Mouse (Mus musculus) cerebellum, postnatal 36 days (tissue): ENCODE results near the gene Zfp865.
"Not testable (repeated sequence)": the region's sequence is repeated elsewhere in the genome, so short reads cannot be mapped to it uniquely, and the experiment has no call there.

Experiments
- DNase-seq, 2 experiments: peaks; one replicate each; pipeline ENCODE4 v3.0.0; 2021 to 2022; ENCODE audit warnings: mixed read lengths in 2 of 2

The Zfp865 gene

GRCm38 (mm10) chr7:5016057-5016456, 4.1 kb upstream of the Zfp865 start:
- DNase-seq: no peak

- no peak for DNase-seq
Measured at GRCm38 (mm10) chr7:5016920-5017319, 3.3 kb upstream of the Zfp865 start.

- DNase-seq: no peak
Measured at GRCm38 (mm10) chr7:5017352-5017751, 2.8 kb upstream of the Zfp865 start.

GRCm38 (mm10) chr7:5017931-5018330, 2.2 kb upstream of the Zfp865 start:
- no peak for DNase-seq

GRCm38 (mm10) chr7:5019576-5019975, 600 bp upstream of the Zfp865 start:
- not testable (repeated sequence) for DNase-seq

- no peak for DNase-seq
Measured at GRCm38 (mm10) chr7:5020685-5021084, 509 bp downstream of the Zfp865 start.

GRCm38 (mm10) chr7:5021197-5021596, 1.0 kb downstream of the Zfp865 start:
- DNase-seq: no peak

GRCm38 (mm10) chr7:5029543-5029942, 9.4 kb downstream of the Zfp865 start:
- no peak for DNase-seq

- DNase-seq: no peak
Measured at GRCm38 (mm10) chr7:5029946-5030345, 9.8 kb downstream of the Zfp865 start.

GRCm38 (mm10) chr7:5030554-5031275, 10.5 kb downstream of the Zfp865 start:
- DNase-seq: no peak

- no peak for DNase-seq
Measured at GRCm38 (mm10) chr7:5031496-5031895, 11.3 kb downstream of the Zfp865 start.

GRCm38 (mm10) chr7:5033818-5034217, 13.6 kb downstream of the Zfp865 start, which contains the start of gene 4632433K11Rik:
4632433K11Rik (plus strand) TSS chr7:5034118.
- DNase-seq: no peak

- DNase-seq: no peak
Measured at GRCm38 (mm10) chr7:5035628-5036027, 15.5 kb downstream of the Zfp865 start.

- no peak for DNase-seq
Measured at GRCm38 (mm10) chr7:5036136-5036535, 16.0 kb downstream of the Zfp865 start.

GRCm38 (mm10) chr7:5037026-5037425, 16.9 kb downstream of the Zfp865 start:
- no peak for DNase-seq

GRCm38 (mm10) chr7:5037467-5037866, 17.3 kb downstream of the Zfp865 start:
- no peak for DNase-seq

GRCm38 (mm10) chr7:5038109-5038732, 18.0 kb downstream of the Zfp865 start, which contains the start of gene Zfp784:
Zfp784 (minus strand) TSS chr7:5038446.
- DNase-seq: peak; percentile 92 to 93

- no peak for DNase-seq
Measured at GRCm38 (mm10) chr7:5038940-5039339, 18.8 kb downstream of the Zfp865 start.

GRCm38 (mm10) chr7:5044981-5045380, 24.8 kb downstream of the Zfp865 start:
- DNase-seq: no peak

GRCm38 (mm10) chr7:5046112-5046511, 25.9 kb downstream of the Zfp865 start:
- DNase-seq: no peak

GRCm38 (mm10) chr7:5047313-5047712, 27.1 kb downstream of the Zfp865 start:
- DNase-seq: no peak

- DNase-seq: peak; percentile 87 to 88
Measured at GRCm38 (mm10) chr7:5051193-5052192, 31.3 kb downstream of the Zfp865 start, which contains the start of gene Zfp580. Zfp580 (plus strand) TSS chr7:5051538.

GRCm38 (mm10) chr7:5052438-5052837, 32.3 kb downstream of the Zfp865 start:
- DNase-seq: no peak
